Mouse (Mus musculus) granulocyte monocyte progenitor cell, adult 5-6 weeks (primary cell): ENCODE data around the gene Tmem179. TPM values are rescaled to one million over a fixed set of nuclear protein-coding genes. Genes with fewer than 3 reads are reported as not detected.

Source experiments
- ATAC-seq: replicated peaks from 2 replicates; pipeline ENCODE4 v1.8.0; 2016; ENCODE audit warnings: mild to moderate bottlenecking, moderate TSS enrichment, inconsistent platforms; ENCODE audit not compliant: poor library complexity, severe bottlenecking
- total RNA-seq, 2 experiments: library from RNA; stranded (forward) in 1 of 2; stranded (reverse) in 1 of 2; fragments of 200-712, 200-1000 nt in 1 of 2; fragments of >200 nt in 1 of 2; fragmentation: Nextera tagmentation in 1 of 2; gene quantifications; 2 replicates each; pipeline ENCODE4 v1.2.3; 2014 to 2017

Gene Tmem179
- total RNA-seq, 2 experiments from 2014 or later = not detected

GRCm38 (mm10) chr12:112539466-112539965 is 23.0 kb upstream of the Tmem179 start:
- no peak for ATAC-seq

- ATAC-seq = no peak
Measured at GRCm38 (mm10) chr12:112538356-112538755, 21.8 kb upstream of the Tmem179 start.

GRCm38 (mm10) chr12:112537233-112537632 is 20.7 kb upstream of the Tmem179 start:
- ATAC-seq = no peak

- no peak for ATAC-seq
Measured at GRCm38 (mm10) chr12:112533758-112534157, 17.2 kb upstream of the Tmem179 start.

GRCm38 (mm10) chr12:112518105-112518504 is 1.6 kb upstream of the Tmem179 start:
- no peak for ATAC-seq

- ATAC-seq = no peak
Measured at GRCm38 (mm10) chr12:112514897-112515296, 1.6 kb downstream of the Tmem179 start.

- peak; percentile 87 for ATAC-seq
Measured at GRCm38 (mm10) chr12:112510733-112511372, 5.7 kb downstream of the Tmem179 start.

- no peak for ATAC-seq
Measured at GRCm38 (mm10) chr12:112510365-112510732, 6.2 kb downstream of the Tmem179 start.

- ATAC-seq = no peak
Measured at GRCm38 (mm10) chr12:112507984-112508383, 8.6 kb downstream of the Tmem179 start.

GRCm38 (mm10) chr12:112507264-112507663 is 9.3 kb downstream of the Tmem179 start:
- no peak for ATAC-seq

- no peak for ATAC-seq
Measured at GRCm38 (mm10) chr12:112506267-112506666, 10.3 kb downstream of the Tmem179 start.

GRCm38 (mm10) chr12:112503003-112503771 is 13.4 kb downstream of the Tmem179 start:
- no peak for ATAC-seq

GRCm38 (mm10) chr12:112498683-112499082 is 17.9 kb downstream of the Tmem179 start:
- ATAC-seq = peak; percentile 72

GRCm38 (mm10) chr12:112497731-112498130 is 18.8 kb downstream of the Tmem179 start:
- ATAC-seq = no peak

GRCm38 (mm10) chr12:112496136-112496535 is 20.4 kb downstream of the Tmem179 start:
- no peak for ATAC-seq

- no peak for ATAC-seq
Measured at GRCm38 (mm10) chr12:112490444-112490939, 26.1 kb downstream of the Tmem179 start.

GRCm38 (mm10) chr12:112489535-112489934 is 27.0 kb downstream of the Tmem179 start:
- ATAC-seq = no peak

GRCm38 (mm10) chr12:112489134-112489533 is 27.4 kb downstream of the Tmem179 start, which contains the start of gene A530016L24Rik:
Gene A530016L24Rik (plus strand): TSS chr12:112489448.
- ATAC-seq = no peak

- ATAC-seq = peak; percentile 83
Measured at GRCm38 (mm10) chr12:112473777-112474176, 42.8 kb downstream of the Tmem179 start.

- ATAC-seq = no peak
Measured at GRCm38 (mm10) chr12:112470216-112470615, 46.3 kb downstream of the Tmem179 start.

- ATAC-seq = no peak
Measured at GRCm38 (mm10) chr12:112469393-112469792, 47.2 kb downstream of the Tmem179 start.
